Mouse (Mus musculus) forebrain, embryonic 12.5 days (tissue): ENCODE results near the gene Shkbp1. TPM values are rescaled to one million over a fixed set of nuclear protein-coding genes. Genes with fewer than 3 reads are reported as not detected.

Experiments used
- ATAC-seq: fragments of 200-750 bp; cut with Nextera tagmentation; 2 replicates; pipeline ENCODE4 v1.8.0; 2017; ENCODE audit warnings: moderate TSS enrichment; ENCODE audit not compliant: low FRiP score
- H3K27ac ChIP-seq: fragments of 300-500 bp; sonication (generic); 2 replicates; pipeline ENCODE4 v1.5.1; 2016; ENCODE audit warnings: mild to moderate bottlenecking
- H3K27me3 ChIP-seq: fragments of 300-500 bp; sonication (generic); 2 replicates; pipeline ENCODE4 v1.6.1; 2016; ENCODE audit warnings: mild to moderate bottlenecking
- H3K36me3 ChIP-seq: fragments of 300-500 bp; sonication (generic); replicated peaks from 2 replicates; pipeline ENCODE4 v1.6.1; 2016; ENCODE audit warnings: mild to moderate bottlenecking
- H3K4me1 ChIP-seq: fragments of 300-500 bp; sonication (generic); 2 replicates; pipeline ENCODE4 v1.6.1; 2016
- H3K4me2 ChIP-seq: fragments of 300-500 bp; sonication (generic); 2 replicates; pipeline ENCODE4 v1.6.1; 2016; ENCODE audit warnings: mild to moderate bottlenecking, moderate library complexity
- H3K4me3 ChIP-seq: fragments of 300-500 bp; sonication (generic); replicated peaks from 2 replicates; pipeline ENCODE4 v1.5.1; 2016; ENCODE audit warnings: mild to moderate bottlenecking
- H3K9ac ChIP-seq: fragments of 300-500 bp; sonication (generic); 2 replicates; pipeline ENCODE4 v1.6.1; 2016; ENCODE audit warnings: mild to moderate bottlenecking
- H3K9me3 ChIP-seq: fragments of 300-500 bp; sonication (generic); 2 replicates; pipeline ENCODE4 v1.6.1; 2016
- WGBS: fragments of 180-500 bp; shearing (Covaris S2); methylation state at CpG from one replicate; pipeline ENCODE4 v1.1.7; 2016; 5-methylcytosine and 5-hydroxymethylcytosine counted together
- polyA plus RNA-seq: library from polyadenylated mRNA; unstranded; fragments of >200 nt; fragmentation: Nextera tagmentation; extraction: Ambion mirVana; gene quantifications from 2 replicates; pipeline ENCODE4 v1.2.1, GENCODE M21; 2016

The Shkbp1 gene
- 77.1 and 81.2 TPM in 2 replicates for polyA plus RNA-seq

- H3K4me2 ChIP-seq: peak within 1 kb of the TSS; percentile 65
- ATAC-seq: peak; percentile 95
- H3K27me3 ChIP-seq: peaks cover 39% of the 10 kb centered on the region
- peak within 1 kb of the TSS; percentile 67 for H3K4me3 ChIP-seq
- H3K9ac ChIP-seq: peak within 1 kb of the TSS; percentile 69
- peaks cover 24% of the 10 kb centered on the region for H3K36me3 ChIP-seq
- H3K4me1 ChIP-seq: peaks cover 29% of the 10 kb centered on the region
- no peaks in the 10 kb centered on the region for H3K9me3 ChIP-seq
- WGBS: 1% methylated on average over 34 of the region's 34 CpGs
- H3K27ac ChIP-seq: peak within 1 kb of the TSS; percentile 47; the same call in 1 of the 2 replicates
Observed at GRCm38 (mm10) chr7:27355745-27356240, at the start of gene Shkbp1. Gene Shkbp1, minus strand, starts transcription at chr7:27356019.

GRCm38 (mm10) chr7:27404203-27404942 is 48.6 kb upstream of the Shkbp1 start:
- Histone ChIP-seq H3K36me3 (no peaks in the 10 kb centered on the region), H3K27me3 (peaks cover 96% of the 10 kb centered on the region), H3K4me2 (peak overlapping the region; percentile 22; the same call in 1 of the 2 replicates), H3K27ac (no peak overlapping the region), H3K9ac (no peak overlapping the region), H3K4me1 (peaks cover 15% of the 10 kb centered on the region), H3K4me3 (peak overlapping the region; percentile 19), H3K9me3 (peaks cover 14% of the 10 kb centered on the region)
- 7% methylated on average over 79 of the region's 81 CpGs for WGBS
- no peak for ATAC-seq

- Histone ChIP-seq H3K4me3 (no peak overlapping the region), H3K36me3 (no peaks in the 10 kb centered on the region), H3K9ac (no peak overlapping the region), H3K4me1 (peaks cover 5% of the 10 kb centered on the region), H3K9me3 (peaks cover 14% of the 10 kb centered on the region), H3K27ac (no peak overlapping the region), H3K4me2 (no peak overlapping the region), H3K27me3 (peaks cover 90% of the 10 kb centered on the region)
- WGBS: 9% methylated on average over 16 of the region's 16 CpGs
- no peak for ATAC-seq
Observed at GRCm38 (mm10) chr7:27402675-27403074, 46.9 kb upstream of the Shkbp1 start.

GRCm38 (mm10) chr7:27400545-27400944 is 44.7 kb upstream of the Shkbp1 start:
- ATAC-seq: no peak
- Histone ChIP-seq H3K36me3 (no peaks in the 10 kb centered on the region), H3K9me3 (peaks cover 10% of the 10 kb centered on the region; the same call in 1 of the 2 replicates), H3K4me1 (peaks cover 22% of the 10 kb centered on the region), H3K27ac (no peak overlapping the region), H3K4me3 (no peak overlapping the region), H3K27me3 (peaks cover 90% of the 10 kb centered on the region), H3K9ac (no peak overlapping the region), H3K4me2 (no peak overlapping the region)
- 87% methylated on average over 7 of the region's 7 CpGs for WGBS

GRCm38 (mm10) chr7:27397048-27397949 is 41.5 kb upstream of the Shkbp1 start:
- H3K4me2 ChIP-seq: peak overlapping the region; percentile 88
- no peaks in the 10 kb centered on the region for H3K9me3 ChIP-seq
- peak; percentile 51; the same call in 1 of the 2 replicates for ATAC-seq
- WGBS: 17% methylated on average over 26 of the region's 26 CpGs
- H3K27ac ChIP-seq: no peak overlapping the region
- H3K36me3 ChIP-seq: no peaks in the 10 kb centered on the region
- no peak overlapping the region for H3K9ac ChIP-seq
- no peak overlapping the region for H3K4me3 ChIP-seq
- peaks cover 19% of the 10 kb centered on the region for H3K4me1 ChIP-seq
- peaks cover 88% of the 10 kb centered on the region for H3K27me3 ChIP-seq

- H3K27me3 ChIP-seq: peaks cover 89% of the 10 kb centered on the region
- H3K9ac ChIP-seq: peak overlapping the region; percentile 63
- no peaks in the 10 kb centered on the region for H3K9me3 ChIP-seq
- H3K4me2 ChIP-seq: peak overlapping the region; percentile 88
- peaks cover 19% of the 10 kb centered on the region for H3K4me1 ChIP-seq
- WGBS: 3% methylated on average over 38 of the region's 68 CpGs
- ATAC-seq: peak; percentile 55; the same call in 1 of the 2 replicates
- peak overlapping the region; percentile 53 for H3K4me3 ChIP-seq
- H3K36me3 ChIP-seq: no peaks in the 10 kb centered on the region
- H3K27ac ChIP-seq: no peak overlapping the region
Observed at GRCm38 (mm10) chr7:27396184-27397047, 40.6 kb upstream of the Shkbp1 start.

GRCm38 (mm10) chr7:27395521-27396183 is 39.8 kb upstream of the Shkbp1 start:
- H3K27ac ChIP-seq: no peak overlapping the region
- H3K4me2 ChIP-seq: peak overlapping the region; percentile 88
- H3K9ac ChIP-seq: no peak overlapping the region
- H3K36me3 ChIP-seq: no peaks in the 10 kb centered on the region
- H3K9me3 ChIP-seq: no peaks in the 10 kb centered on the region
- peaks cover 19% of the 10 kb centered on the region for H3K4me1 ChIP-seq
- peaks cover 90% of the 10 kb centered on the region for H3K27me3 ChIP-seq
- no peak for ATAC-seq
- peak overlapping the region; percentile 53 for H3K4me3 ChIP-seq
- WGBS: 1% methylated on average over 22 of the region's 22 CpGs

- H3K4me1 ChIP-seq: peaks cover 8% of the 10 kb centered on the region
- whole genome bisulfite sequencing: 36% methylated on average over 16 of the region's 16 CpGs
- ATAC-seq: no peak
- no peak overlapping the region for H3K27ac ChIP-seq
- H3K36me3 ChIP-seq: no peaks in the 10 kb centered on the region
- H3K4me3 ChIP-seq: no peak overlapping the region
- peaks cover 61% of the 10 kb centered on the region for H3K27me3 ChIP-seq
- H3K9me3 ChIP-seq: no peaks in the 10 kb centered on the region
- H3K9ac ChIP-seq: no peak overlapping the region
- H3K4me2 ChIP-seq: no peak overlapping the region
Observed at GRCm38 (mm10) chr7:27391416-27391815, 35.6 kb upstream of the Shkbp1 start.

GRCm38 (mm10) chr7:27389213-27389612 is 33.4 kb upstream of the Shkbp1 start:
- peaks cover 48% of the 10 kb centered on the region for H3K27me3 ChIP-seq
- ATAC-seq: no peak
- H3K9me3 ChIP-seq: no peaks in the 10 kb centered on the region
- no peak overlapping the region for H3K27ac ChIP-seq
- no peak overlapping the region for H3K9ac ChIP-seq
- H3K4me2 ChIP-seq: no peak overlapping the region
- peaks cover 2% of the 10 kb centered on the region; the same call in 1 of the 2 replicates for H3K4me1 ChIP-seq
- WGBS: 69% methylated on average over 6 of the region's 6 CpGs
- H3K36me3 ChIP-seq: no peaks in the 10 kb centered on the region
- H3K4me3 ChIP-seq: no peak overlapping the region

GRCm38 (mm10) chr7:27384731-27385130 is 28.9 kb upstream of the Shkbp1 start:
- 34% methylated on average over 4 of the region's 4 CpGs for WGBS
- Histone ChIP-seq H3K27me3 (peaks cover 19% of the 10 kb centered on the region; the same call in 1 of the 2 replicates), H3K4me2 (no peak overlapping the region), H3K4me1 (peaks cover 2% of the 10 kb centered on the region; the same call in 1 of the 2 replicates), H3K9ac (no peak overlapping the region), H3K4me3 (no peak overlapping the region), H3K9me3 (no peaks in the 10 kb centered on the region), H3K36me3 (no peaks in the 10 kb centered on the region), H3K27ac (no peak overlapping the region)
- peak; percentile 41; the same call in 1 of the 2 replicates for ATAC-seq

GRCm38 (mm10) chr7:27384134-27384533 is 28.3 kb upstream of the Shkbp1 start:
- WGBS: 83% methylated on average over 5 of the region's 5 CpGs
- H3K36me3 ChIP-seq: no peaks in the 10 kb centered on the region
- H3K4me2 ChIP-seq: no peak overlapping the region
- peaks cover 24% of the 10 kb centered on the region for H3K27me3 ChIP-seq
- H3K4me3 ChIP-seq: no peak overlapping the region
- no peak overlapping the region for H3K27ac ChIP-seq
- H3K9ac ChIP-seq: no peak overlapping the region
- no peak for ATAC-seq
- no peaks in the 10 kb centered on the region for H3K9me3 ChIP-seq
- H3K4me1 ChIP-seq: peaks cover 2% of the 10 kb centered on the region; the same call in 1 of the 2 replicates
